Mouse (Mus musculus) embryonic facial prominence, embryonic 13.5 days (tissue): Measurements from ENCODE around the gene Fam193a. TPM values are rescaled to one million over a fixed set of nuclear protein-coding genes. Genes with fewer than 3 reads are reported as not detected.

Experiments
- ATAC-seq: fragments of 200-750 bp; cut with Nextera tagmentation; 2 replicates; pipeline ENCODE4 v1.8.0; 2017; ENCODE audit warnings: low read depth; ENCODE audit not compliant: insufficient number of reproducible peaks, insufficient read depth, low FRiP score, low TSS enrichment
- H3K27ac ChIP-seq: fragments of 300-500 bp; sonication (generic); 2 replicates; pipeline ENCODE4 v1.5.1; 2015; ENCODE audit warnings: moderate library complexity, mild to moderate bottlenecking, inconsistent platforms
- H3K27me3 ChIP-seq: fragments of 300-500 bp; sonication (generic); 2 replicates; pipeline ENCODE4 v1.6.1; 2015; ENCODE audit warnings: mild to moderate bottlenecking, inconsistent platforms
- H3K36me3 ChIP-seq: fragments of 300-500 bp; sonication (generic); 2 replicates; pipeline ENCODE4 v1.6.1; 2015; ENCODE audit warnings: mild to moderate bottlenecking, inconsistent platforms
- H3K4me1 ChIP-seq: fragments of 300-500 bp; sonication (generic); 2 replicates; pipeline ENCODE4 v1.6.1; 2015; ENCODE audit warnings: inconsistent platforms
- H3K4me2 ChIP-seq: fragments of 300-500 bp; sonication (generic); 2 replicates; pipeline ENCODE4 v1.6.1; 2015; ENCODE audit warnings: moderate library complexity, mild to moderate bottlenecking, inconsistent platforms
- H3K4me3 ChIP-seq: fragments of 300-500 bp; sonication (generic); 2 replicates; pipeline ENCODE4 v1.5.1; 2015; ENCODE audit warnings: mild to moderate bottlenecking, inconsistent platforms
- H3K9ac ChIP-seq: fragments of 300-500 bp; sonication (generic); 2 replicates; pipeline ENCODE4 v1.6.1; 2015; ENCODE audit warnings: mild to moderate bottlenecking, inconsistent platforms
- H3K9me3 ChIP-seq: fragments of 300-500 bp; sonication (generic); 2 replicates; pipeline ENCODE4 v1.6.1; 2016; ENCODE audit warnings: inconsistent platforms
- WGBS: fragments of 180-500 bp; shearing (Covaris S2); methylation state at CpG from one replicate; pipeline ENCODE4 v1.1.7; 2015; ENCODE audit warnings: mixed read lengths; 5-methylcytosine and 5-hydroxymethylcytosine counted together
- polyA plus RNA-seq: library from polyadenylated mRNA; unstranded; fragments of >200 nt; fragmentation: Nextera tagmentation; extraction: Ambion mirVana; gene quantifications from 2 replicates; pipeline ENCODE4 v1.2.1, GENCODE M21; 2015

Fam193a gene
- polyA plus RNA-seq, 1 experiment from 2014 or later, result 17.7 TPM

DNA sequence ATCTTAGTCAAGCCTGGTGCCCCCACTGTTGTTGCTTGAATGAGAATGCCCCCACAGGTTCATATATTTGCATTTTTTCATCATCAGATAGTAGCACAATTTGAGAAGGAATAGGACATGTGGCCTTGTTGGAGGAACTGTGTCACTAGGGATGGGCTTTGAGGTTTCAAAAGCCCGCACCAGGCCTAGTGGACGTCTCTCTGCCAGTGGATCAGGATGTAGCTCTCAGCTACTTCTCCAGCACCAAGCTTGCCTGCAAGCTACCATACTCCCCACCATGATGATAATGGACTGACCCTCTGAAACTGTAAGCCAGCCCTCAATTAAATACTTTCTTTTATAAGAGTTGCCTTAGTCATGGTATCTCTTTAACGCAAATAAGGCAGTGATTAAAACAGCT lies 142.8 kb downstream of the Fam193a start:
- peaks cover 11% of the 10 kb centered on the region; the same call in 1 of the 2 replicates for H3K27me3 ChIP-seq
- H3K9ac ChIP-seq, result no peak overlapping the region
- no peak overlapping the region for H3K27ac ChIP-seq
- no peak for ATAC-seq
- peaks cover 16% of the 10 kb centered on the region for H3K4me1 ChIP-seq
- no peaks in the 10 kb centered on the region for H3K36me3 ChIP-seq
- H3K4me3 ChIP-seq, result no peak overlapping the region
- no peaks in the 10 kb centered on the region for H3K9me3 ChIP-seq
- WGBS, result 84% methylated on average over 3 of the region's 3 CpGs
- peak overlapping the region; percentile 95 for H3K4me2 ChIP-seq

DNA sequence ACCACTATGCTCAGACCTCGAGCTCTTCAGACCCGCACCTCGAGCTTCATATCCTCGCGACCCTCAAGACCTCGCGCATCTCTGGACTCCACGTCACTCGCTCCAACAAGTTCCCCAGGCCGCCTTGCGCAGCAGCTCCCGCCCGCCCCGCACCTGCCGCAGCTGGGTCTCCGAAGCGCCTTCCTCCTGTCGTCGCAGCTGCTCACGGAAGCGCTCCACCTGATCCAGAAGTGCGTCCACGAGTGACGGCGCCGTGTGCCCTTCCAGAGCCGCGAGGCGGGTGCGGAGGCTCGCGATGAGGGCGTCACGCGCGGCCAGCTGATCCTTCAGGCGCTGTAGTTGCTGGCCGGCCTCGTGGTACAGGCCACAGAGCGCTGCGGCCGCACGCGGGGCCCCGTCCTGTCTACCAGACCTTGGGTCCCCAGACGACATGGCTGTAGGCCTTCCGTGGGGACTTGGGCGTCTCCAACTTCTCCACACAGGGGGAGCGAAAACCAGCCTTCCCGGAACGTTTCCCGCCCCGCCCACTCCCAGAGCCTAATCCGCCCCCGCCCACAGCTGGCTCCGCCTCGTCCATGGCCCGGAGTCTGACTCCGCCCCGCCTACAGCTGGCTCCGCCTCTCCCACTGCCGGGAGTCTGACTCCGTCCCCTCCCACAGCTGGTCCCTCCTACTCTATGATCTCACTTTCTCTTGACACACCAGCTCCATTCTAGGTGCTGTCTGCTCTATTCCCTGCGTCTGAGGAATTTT lies 143.9 kb downstream of the Fam193a start, which contains the start of gene Tnip2:
Tnip2 (minus strand) TSS at position 526 of the 752 bp plus-strand sequence.
- WGBS, result under 1% methylated on average over 64 of the region's 64 CpGs
- peak within 1 kb of the TSS; percentile 95 for H3K4me2 ChIP-seq
- H3K4me1 ChIP-seq, result peaks cover 16% of the 10 kb centered on the region
- H3K36me3 ChIP-seq, result no peaks in the 10 kb centered on the region
- ATAC-seq, result peak; percentile 95
- H3K27ac ChIP-seq, result no peak within 1 kb of the TSS
- peaks cover 11% of the 10 kb centered on the region; the same call in 1 of the 2 replicates for H3K27me3 ChIP-seq
- H3K9me3 ChIP-seq, result no peaks in the 10 kb centered on the region
- peak within 1 kb of the TSS; percentile 74 for H3K4me3 ChIP-seq
- peak within 1 kb of the TSS; percentile 81 for H3K9ac ChIP-seq

DNA sequence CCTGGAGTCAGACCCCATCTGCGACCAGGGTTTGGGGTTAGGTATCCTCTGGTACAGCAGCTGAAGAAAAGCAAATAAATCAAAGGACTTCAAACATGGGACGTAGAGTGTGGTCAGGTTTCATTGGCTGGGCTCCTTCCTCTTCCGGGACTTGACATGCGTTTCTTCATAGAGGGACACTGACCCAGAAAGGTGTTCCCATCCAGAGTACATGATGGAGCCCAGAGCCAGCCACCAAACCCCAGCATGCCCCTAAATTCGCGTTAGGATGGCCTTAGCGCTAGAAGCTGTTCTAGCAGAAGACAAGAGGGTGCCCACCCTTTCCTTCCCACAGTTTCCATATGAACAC lies 144.5 kb downstream of the Fam193a start:
- Histone ChIP-seq H3K4me3 (peak overlapping the region; percentile 74), H3K9ac (0 out of 2 replicates have a peak overlapping the region, but pooled peaks have one; percentile 2), H3K4me2 (peak overlapping the region; percentile 95), H3K4me1 (peaks cover 16% of the 10 kb centered on the region), H3K27me3 (peaks cover 11% of the 10 kb centered on the region; the same call in 1 of the 2 replicates), H3K27ac (no peak overlapping the region), H3K36me3 (no peaks in the 10 kb centered on the region), H3K9me3 (no peaks in the 10 kb centered on the region)
- WGBS, result 24% methylated on average over 7 of the region's 7 CpGs
- no peak for ATAC-seq

DNA sequence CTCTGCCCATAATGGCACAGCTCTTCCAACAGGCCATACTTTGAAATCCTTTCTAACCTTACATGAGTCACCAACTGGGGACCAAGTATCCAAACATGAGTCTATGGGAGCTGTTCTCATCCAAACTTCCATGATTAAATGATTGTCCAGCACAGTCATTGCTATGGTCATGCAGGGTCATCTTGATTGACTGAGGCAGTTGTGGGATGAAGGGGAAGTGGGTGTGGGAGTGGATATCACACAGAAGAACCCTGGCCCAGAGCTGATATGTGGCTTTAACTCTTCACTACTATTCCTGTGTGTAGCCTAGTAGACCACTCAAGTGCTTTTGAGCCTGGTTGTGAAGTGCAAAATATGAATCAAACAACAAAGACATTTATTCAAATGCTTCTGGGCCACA lies 145.4 kb downstream of the Fam193a start:
- Histone ChIP-seq H3K4me3 (no peak overlapping the region), H3K36me3 (no peaks in the 10 kb centered on the region), H3K9ac (no peak overlapping the region), H3K9me3 (no peaks in the 10 kb centered on the region), H3K4me1 (peaks cover 16% of the 10 kb centered on the region), H3K27ac (no peak overlapping the region), H3K27me3 (peaks cover 11% of the 10 kb centered on the region; the same call in 1 of the 2 replicates), H3K4me2 (no peak overlapping the region)
- no peak for ATAC-seq

DNA sequence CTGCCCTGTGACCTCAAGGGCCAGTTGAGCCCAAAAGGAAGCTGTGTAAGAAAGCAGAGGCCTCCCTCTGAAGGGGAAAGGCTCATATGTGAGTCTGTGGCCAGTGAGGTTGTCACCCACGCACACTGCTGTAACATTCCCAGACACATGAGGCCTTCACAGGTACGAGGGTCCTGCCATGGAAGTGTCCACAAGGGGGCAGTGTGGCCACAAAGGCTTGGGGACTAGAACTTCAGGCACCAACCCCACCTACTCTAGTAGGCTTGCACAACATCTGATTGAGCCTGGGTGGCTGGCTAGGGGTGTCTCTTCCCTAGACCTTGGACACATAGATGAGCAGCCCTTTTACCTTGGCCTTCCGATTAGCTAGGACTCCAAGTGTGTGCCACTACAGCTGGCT lies 148.2 kb downstream of the Fam193a start:
- WGBS, result 27% methylated on average over 3 of the region's 3 CpGs
- H3K4me2 ChIP-seq, result no peak overlapping the region

DNA sequence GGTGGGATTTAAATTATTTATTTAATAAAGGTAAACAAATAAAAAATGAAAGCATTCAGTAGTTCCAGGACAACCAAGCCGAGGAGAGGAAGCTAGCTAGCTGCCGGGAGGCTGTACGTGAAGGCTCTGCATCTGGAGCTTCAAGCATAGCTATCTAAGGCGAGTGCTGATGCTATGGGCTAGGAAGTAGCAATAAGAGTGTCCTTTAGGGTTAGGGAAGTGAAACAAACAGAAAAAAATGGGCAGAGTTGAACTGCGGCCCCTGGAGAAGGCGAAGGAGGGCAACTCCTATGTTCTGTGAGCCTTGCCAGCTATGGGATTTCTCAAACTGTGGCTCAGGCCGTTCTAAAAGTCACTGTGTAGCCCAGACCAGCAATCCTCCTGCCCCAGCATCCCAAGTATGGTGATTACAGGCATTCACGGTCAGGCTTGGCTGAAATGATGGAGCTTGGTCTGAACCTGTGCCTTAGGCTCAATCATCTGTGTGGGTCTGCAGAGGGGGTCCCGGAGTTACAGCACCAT lies 149.7 kb downstream of the Fam193a start:
- Histone ChIP-seq H3K4me2 (no peak overlapping the region), H3K9ac (no peak overlapping the region), H3K9me3 (no peaks in the 10 kb centered on the region), H3K36me3 (no peaks in the 10 kb centered on the region), H3K27ac (no peak overlapping the region), H3K4me1 (0 out of 2 replicates have a peak, but pooled peaks cover 2% of the 10 kb centered on the region), H3K27me3 (no peaks in the 10 kb centered on the region), H3K4me3 (no peak overlapping the region)
- 76% methylated on average over 9 of the region's 9 CpGs for WGBS
- no peak for ATAC-seq

More for the DNA sequence above, 148.2 kb downstream of the Fam193a start:
- H3K9me3 ChIP-seq, result no peaks in the 10 kb centered on the region
- H3K4me3 ChIP-seq, result no peak overlapping the region
- no peak overlapping the region for H3K27ac ChIP-seq
- peaks cover 4% of the 10 kb centered on the region; the same call in 1 of the 2 replicates for H3K27me3 ChIP-seq
- H3K4me1 ChIP-seq, result peaks cover 14% of the 10 kb centered on the region
- 0 out of 2 replicates have a peak overlapping the region, but pooled peaks have one; percentile 27 for H3K9ac ChIP-seq
- no peaks in the 10 kb centered on the region for H3K36me3 ChIP-seq
- no peak for ATAC-seq

DNA sequence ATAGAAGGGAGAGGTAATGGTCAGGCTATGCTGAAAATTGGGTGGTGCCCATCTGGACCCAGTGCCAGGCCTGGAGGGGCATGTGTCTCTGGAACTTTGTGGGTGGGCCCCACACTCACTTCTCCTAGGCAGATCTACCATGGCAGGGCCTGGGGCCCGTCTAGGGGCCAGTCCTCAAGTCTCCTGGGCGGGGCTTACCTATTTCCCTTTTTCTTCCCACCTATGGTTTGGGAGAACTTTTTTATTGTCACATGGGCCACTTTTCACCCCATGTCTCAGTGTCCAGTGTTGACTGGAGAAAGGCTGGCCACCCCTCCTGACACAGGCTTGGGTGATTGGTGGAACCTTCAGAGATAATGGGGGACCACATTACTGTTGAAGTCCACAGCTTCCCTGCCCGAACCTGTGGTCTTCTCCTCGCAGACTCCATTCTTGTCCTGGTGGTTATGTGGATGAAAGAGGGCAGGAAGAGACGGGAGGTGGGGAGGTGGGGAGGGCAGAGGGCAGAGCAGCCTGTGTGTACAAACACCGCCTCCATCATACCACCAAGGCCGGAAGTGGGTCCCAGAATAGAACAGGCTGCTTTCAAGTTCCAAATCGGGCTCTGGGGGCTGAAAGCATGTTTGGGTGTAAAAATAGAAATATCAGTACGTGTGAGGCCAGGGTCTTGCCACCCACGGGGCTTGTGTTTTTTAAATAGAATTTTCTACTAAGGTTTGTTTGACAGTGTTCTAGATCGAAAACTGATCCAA lies 150.9 kb downstream of the Fam193a start:
- Histone ChIP-seq H3K4me2 (no peak overlapping the region), H3K9me3 (no peaks in the 10 kb centered on the region), H3K36me3 (no peaks in the 10 kb centered on the region), H3K27me3 (no peaks in the 10 kb centered on the region), H3K27ac (no peak overlapping the region), H3K9ac (no peak overlapping the region), H3K4me1 (0 out of 2 replicates have a peak, but pooled peaks cover 3% of the 10 kb centered on the region), H3K4me3 (no peak overlapping the region)
- WGBS, result 60% methylated on average over 11 of the region's 11 CpGs
- ATAC-seq, result no peak

DNA sequence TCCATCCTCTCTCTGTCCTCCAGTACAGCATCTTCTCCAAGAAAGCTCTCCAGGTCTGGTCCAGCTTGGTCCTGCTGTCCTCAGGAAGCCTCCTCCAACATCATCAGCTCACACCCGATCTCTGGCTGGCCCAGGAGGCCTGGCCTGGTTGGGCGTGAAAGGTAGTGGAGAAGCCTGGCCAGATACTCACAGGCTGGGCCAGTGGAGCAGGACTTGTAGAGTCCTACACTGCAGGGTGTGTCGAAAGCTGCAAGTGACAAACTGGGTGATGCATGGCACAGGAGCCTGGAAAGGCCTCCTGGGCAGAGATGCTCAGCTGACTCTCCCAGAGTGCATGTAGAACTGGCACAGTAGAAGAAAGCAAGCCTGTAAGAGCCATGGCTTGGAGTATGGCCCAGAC lies 151.6 kb downstream of the Fam193a start:
- H3K4me3 ChIP-seq, result no peak overlapping the region
- no peak overlapping the region for H3K9ac ChIP-seq
- H3K27me3 ChIP-seq, result peaks cover 3% of the 10 kb centered on the region; the same call in 1 of the 2 replicates
- H3K4me1 ChIP-seq, result 0 out of 2 replicates have a peak, but pooled peaks cover 7% of the 10 kb centered on the region
- no peak overlapping the region for H3K4me2 ChIP-seq
- H3K36me3 ChIP-seq, result no peaks in the 10 kb centered on the region
- ATAC-seq, result no peak
- H3K9me3 ChIP-seq, result no peaks in the 10 kb centered on the region
- no peak overlapping the region for H3K27ac ChIP-seq
- 82% methylated on average over 3 of the region's 3 CpGs for WGBS

DNA sequence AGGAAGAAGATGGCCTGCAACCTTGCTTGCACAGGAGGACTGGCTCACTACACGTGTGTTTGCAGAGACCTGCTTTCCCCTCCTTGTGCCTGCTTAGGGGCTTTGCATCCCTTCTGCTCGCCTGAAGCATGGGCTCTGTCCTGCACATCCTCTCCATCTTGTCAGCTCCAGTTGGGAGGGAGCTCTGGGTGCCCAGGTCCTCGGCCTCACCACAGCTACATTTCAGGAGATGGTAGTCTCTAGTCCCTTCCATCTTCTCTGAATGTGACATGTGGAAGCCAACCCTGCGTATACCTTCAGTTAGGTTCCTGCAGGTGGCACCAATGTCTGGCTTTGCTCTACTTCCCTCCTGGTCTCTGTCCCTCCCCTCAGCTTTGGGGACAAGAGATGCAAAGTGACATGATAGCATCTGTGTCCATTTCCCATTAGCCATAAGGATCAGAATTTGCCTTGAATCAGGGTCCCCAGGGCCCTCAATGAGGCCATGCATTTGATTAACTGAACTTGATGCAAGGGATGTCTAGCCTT lies 154.3 kb downstream of the Fam193a start:
- Histone ChIP-seq H3K36me3 (no peaks in the 10 kb centered on the region), H3K27ac (no peak overlapping the region), H3K4me2 (no peak overlapping the region), H3K4me3 (no peak overlapping the region), H3K4me1 (0 out of 2 replicates have a peak, but pooled peaks cover 7% of the 10 kb centered on the region), H3K9ac (no peak overlapping the region), H3K27me3 (peaks cover 12% of the 10 kb centered on the region; the same call in 1 of the 2 replicates), H3K9me3 (no peaks in the 10 kb centered on the region)
- 48% methylated on average over 4 of the region's 4 CpGs for WGBS
- ATAC-seq, result no peak

DNA sequence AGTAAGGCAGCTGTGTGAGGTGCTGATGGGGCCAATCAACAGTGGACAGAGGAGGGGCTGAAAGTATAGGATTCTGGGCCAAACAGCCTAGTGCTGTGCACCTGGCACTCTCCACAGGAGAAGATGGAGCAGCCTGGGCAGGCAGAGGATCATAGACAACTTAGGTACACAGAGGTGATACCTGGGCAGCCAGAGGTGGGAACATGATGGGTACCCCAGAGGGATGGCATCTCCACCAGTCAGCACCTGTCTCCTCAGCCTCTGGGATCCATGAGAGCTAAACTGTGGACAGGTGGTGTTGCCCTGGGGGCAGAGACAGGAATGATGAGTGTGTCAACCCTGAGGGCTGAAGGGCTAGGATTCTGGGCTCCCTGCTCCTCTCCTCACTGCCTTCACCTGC lies 154.8 kb downstream of the Fam193a start:
- Histone ChIP-seq H3K36me3 (no peaks in the 10 kb centered on the region), H3K27me3 (peaks cover 12% of the 10 kb centered on the region; the same call in 1 of the 2 replicates), H3K9ac (no peak overlapping the region), H3K9me3 (no peaks in the 10 kb centered on the region), H3K4me2 (no peak overlapping the region), H3K4me1 (0 out of 2 replicates have a peak, but pooled peaks cover 7% of the 10 kb centered on the region), H3K27ac (no peak overlapping the region), H3K4me3 (no peak overlapping the region)
- no peak for ATAC-seq
